Mouse (Mus musculus) kidney, postnatal 0 days (tissue): ENCODE results near the gene Sbds. TPM values are rescaled to one million over a fixed set of nuclear protein-coding genes. Genes with fewer than 3 reads are reported as not detected.

Experiments used
- ATAC-seq: fragments of 200-750 bp; cut with Nextera tagmentation; replicated peaks from 2 replicates; pipeline ENCODE4 v1.8.0; 2017; ENCODE audit warnings: low read depth, moderate number of reproducible peaks, moderate TSS enrichment, moderate library complexity; ENCODE audit not compliant: low FRiP score
- DNase-seq: peaks from one replicate; pipeline ENCODE4 v3.0.0-alpha.2; 2016; ENCODE audit warnings: low spot score
- H3K27ac ChIP-seq: fragments of 300-500 bp; sonication (generic); 2 replicates; pipeline ENCODE4 v1.5.1; 2014; ENCODE audit warnings: mild to moderate bottlenecking
- H3K27me3 ChIP-seq: fragments of 300-500 bp; sonication (generic); 2 replicates; pipeline ENCODE4 v1.6.1; 2014; ENCODE audit warnings: low read length, mixed read lengths; ENCODE audit not compliant: insufficient read depth
- H3K36me3 ChIP-seq: fragments of 300-500 bp; sonication (generic); 2 replicates; pipeline ENCODE4 v1.6.1; 2014; ENCODE audit warnings: low read length, mixed read lengths; ENCODE audit not compliant: insufficient read depth
- H3K4me1 ChIP-seq: fragments of 300-500 bp; sonication (generic); replicated peaks from 2 replicates; pipeline ENCODE4 v1.6.1; 2014; ENCODE audit warnings: antibody characterized with exemption, low read length, mixed read lengths; ENCODE audit not compliant: insufficient read depth
- H3K4me2 ChIP-seq: fragments of 300-500 bp; sonication (generic); 2 replicates; pipeline ENCODE4 v1.6.1; 2014; ENCODE audit warnings: mild to moderate bottlenecking, low read length, moderate library complexity, mixed read lengths
- H3K4me3 ChIP-seq: fragments of 300-500 bp; sonication (generic); replicated peaks from 2 replicates; pipeline ENCODE4 v1.5.1; 2014; ENCODE audit warnings: low read depth, low read length
- H3K9ac ChIP-seq: fragments of 300-500 bp; sonication (generic); 2 replicates; pipeline ENCODE4 v1.6.1; 2014; ENCODE audit warnings: low read depth, low read length
- H3K9me3 ChIP-seq: fragments of 300-500 bp; sonication (generic); replicated peaks from 2 replicates; pipeline ENCODE4 v1.6.1; 2016; ENCODE audit warnings: low read length, inconsistent platforms, mixed read lengths
- CTCF ChIP-seq: IDR thresholded peaks from 2 replicates; pipeline ENCODE4 v1.5.1; 2016; ENCODE audit warnings: antibody characterized with exemption, low read depth, mild to moderate bottlenecking, moderate library complexity
- WGBS: fragments of 180-500 bp; shearing (Covaris S2); extraction: QIAGEN DNeasy Blood & Tissue Kit; methylation state at CpG from one replicate; pipeline ENCODE4 v1.1.7; 2014; 5-methylcytosine and 5-hydroxymethylcytosine counted together
- polyA plus RNA-seq: library from polyadenylated mRNA; unstranded; fragments of >200 nt; fragmentation: Nextera tagmentation; extraction: Ambion mirVana; gene quantifications from 2 replicates; pipeline ENCODE4 v1.2.1, GENCODE M21; 2015

The Sbds gene
- polyA plus RNA-seq, 1 experiment from 2014 or later = 78.5 TPM

DNA sequence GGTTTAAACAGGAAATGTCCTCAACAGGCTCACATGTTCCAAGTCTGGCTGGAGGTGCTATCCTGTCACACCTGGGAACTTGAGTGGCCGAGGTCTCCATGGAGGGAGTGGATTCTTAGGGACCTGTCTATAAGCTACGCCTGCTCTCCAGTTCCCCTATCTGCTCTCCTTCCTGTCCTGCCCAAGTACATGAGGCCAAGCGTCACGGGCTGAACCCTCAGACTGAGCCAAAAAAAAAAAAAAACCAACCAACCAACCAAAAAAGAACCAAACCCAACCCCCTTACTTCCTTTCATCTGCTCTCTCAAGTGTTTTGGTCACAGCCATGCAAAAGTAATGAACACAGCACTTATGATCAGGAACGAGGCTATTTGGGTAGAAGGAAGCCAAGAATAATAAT lies 7.5 kb downstream of the Sbds start:
- TF ChIP-seq CTCF = no peak
- Histone ChIP-seq H3K9ac (no peak overlapping the region), H3K27me3 (no peaks in the 10 kb centered on the region), H3K9me3 (no peaks in the 10 kb centered on the region), H3K4me3 (no peak overlapping the region), H3K36me3 (peaks cover 64% of the 10 kb centered on the region), H3K27ac (no peak overlapping the region), H3K4me1 (no peaks in the 10 kb centered on the region), H3K4me2 (no peak overlapping the region)
- DNase-seq = no peak
- 77% methylated on average over 5 of the region's 5 CpGs for WGBS
- ATAC-seq = no peak

GRCm38 (mm10) chr5:130241426-130241825 lies 13.9 kb downstream of the Sbds start:
- H3K4me3 ChIP-seq = no peak overlapping the region
- TF ChIP-seq CTCF = no peak
- 85% methylated on average over 12 of the region's 12 CpGs for WGBS

DNA sequence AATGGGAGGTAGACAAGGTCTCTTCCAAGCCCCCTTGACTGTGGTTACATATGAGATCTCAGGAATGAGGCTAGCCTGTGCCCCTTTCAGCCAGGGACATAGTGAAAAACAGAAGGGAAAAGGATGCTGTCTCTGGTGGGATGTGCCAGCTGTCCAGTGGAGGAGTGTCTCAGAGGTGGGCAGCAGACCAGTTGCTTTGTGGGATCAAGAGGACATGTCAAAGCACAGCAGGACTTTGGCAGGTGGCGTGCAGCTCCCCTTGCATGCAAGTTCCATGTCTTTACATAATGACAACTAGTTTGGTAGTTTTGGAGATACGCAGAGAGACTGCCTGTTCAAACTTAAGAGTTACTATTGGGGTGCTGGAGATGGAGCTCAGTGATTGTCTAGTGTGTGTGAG lies 15.5 kb downstream of the Sbds start:
- Histone ChIP-seq H3K27ac (no peak overlapping the region), H3K4me2 (no peak overlapping the region), H3K9ac (no peak overlapping the region), H3K9me3 (no peaks in the 10 kb centered on the region), H3K4me1 (no peaks in the 10 kb centered on the region), H3K4me3 (no peak overlapping the region), H3K36me3 (peaks cover 64% of the 10 kb centered on the region), H3K27me3 (no peaks in the 10 kb centered on the region)
- DNase-seq (no peak), ATAC-seq (no peak)
- WGBS = 94% methylated on average over 2 of the region's 2 CpGs
- no peak for TF ChIP-seq CTCF

More at GRCm38 (mm10) chr5:130241426-130241825, 13.9 kb downstream of the Sbds start:
- Histone ChIP-seq H3K9ac (no peak overlapping the region), H3K36me3 (peaks cover 55% of the 10 kb centered on the region), H3K27me3 (no peaks in the 10 kb centered on the region), H3K4me1 (no peaks in the 10 kb centered on the region), H3K4me2 (no peak overlapping the region), H3K9me3 (no peaks in the 10 kb centered on the region), H3K27ac (no peak overlapping the region)
- no peak for DNase-seq
- no peak for ATAC-seq

GRCm38 (mm10) chr5:130239236-130239635 lies 16.1 kb downstream of the Sbds start:
- H3K4me1 ChIP-seq = no peaks in the 10 kb centered on the region
- peaks cover 64% of the 10 kb centered on the region for H3K36me3 ChIP-seq
- no peak for DNase-seq
- H3K4me2 ChIP-seq = no peak overlapping the region
- no peak for TF ChIP-seq CTCF
- no peak overlapping the region for H3K27ac ChIP-seq
- 78% methylated on average over 7 of the region's 7 CpGs for WGBS
- no peaks in the 10 kb centered on the region for H3K9me3 ChIP-seq
- peak; percentile 53; the same call in 1 of the 2 replicates for ATAC-seq
- H3K27me3 ChIP-seq = no peaks in the 10 kb centered on the region
- no peak overlapping the region for H3K9ac ChIP-seq
- no peak overlapping the region for H3K4me3 ChIP-seq

- H3K27ac ChIP-seq = no peak overlapping the region
- no peak overlapping the region for H3K9ac ChIP-seq
- WGBS = 96% methylated on average over 8 of the region's 8 CpGs
- no peaks in the 10 kb centered on the region for H3K27me3 ChIP-seq
- DNase-seq (no peak), ATAC-seq (no peak)
- no peaks in the 10 kb centered on the region for H3K9me3 ChIP-seq
- no peak overlapping the region for H3K4me2 ChIP-seq
- TF ChIP-seq CTCF = no peak
- no peak overlapping the region for H3K4me3 ChIP-seq
- peaks cover 79% of the 10 kb centered on the region for H3K36me3 ChIP-seq
- no peaks in the 10 kb centered on the region for H3K4me1 ChIP-seq
These were observed 19.0 kb downstream of the Sbds start for GRCm38 (mm10) chr5:130236302-130236701.

DNA sequence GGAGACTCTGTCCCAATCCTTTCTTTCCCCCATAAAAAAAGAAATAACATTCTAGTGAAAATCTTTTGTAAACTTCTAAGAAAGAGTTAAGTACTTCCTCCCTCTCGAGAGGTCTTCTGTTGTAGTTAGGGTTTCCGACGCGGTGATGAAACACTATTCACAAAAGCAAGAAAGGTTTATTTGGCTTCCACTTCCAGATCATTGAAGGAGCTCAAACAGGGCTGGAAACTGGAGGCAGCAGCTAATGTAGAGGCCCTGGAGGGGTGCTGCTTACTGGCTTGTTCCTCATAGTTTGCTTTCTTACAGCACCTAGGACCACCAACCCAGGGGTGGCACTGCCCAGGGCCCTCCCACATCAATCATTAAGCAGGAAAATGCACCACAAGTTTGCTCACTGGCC lies 27.2 kb downstream of the Sbds start:
- H3K27ac ChIP-seq = no peak overlapping the region
- DNase-seq = no peak
- TF ChIP-seq CTCF = no peak

DNA sequence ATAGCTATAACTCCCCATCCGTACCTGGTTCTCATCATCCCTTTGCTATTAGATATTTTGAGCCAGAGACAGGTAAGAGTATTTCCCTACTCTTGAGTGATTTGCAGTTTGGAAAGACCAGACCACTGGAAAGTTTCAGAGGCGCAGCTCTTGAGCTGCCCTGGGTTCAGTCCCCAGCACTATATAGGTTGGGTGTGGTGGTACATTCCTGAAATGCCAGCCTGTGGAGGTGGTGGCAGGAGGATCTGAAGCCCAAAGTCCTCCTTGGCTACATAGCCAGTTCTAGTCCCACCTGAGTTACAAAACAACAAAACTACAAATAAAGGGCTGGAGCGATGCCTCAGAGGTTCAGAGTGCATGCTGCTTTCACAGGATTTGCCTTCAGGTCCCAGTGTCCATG lies 28.5 kb downstream of the Sbds start:
- Histone ChIP-seq H3K4me1 (peaks cover 12% of the 10 kb centered on the region), H3K4me2 (no peak overlapping the region), H3K9ac (no peak overlapping the region), H3K9me3 (no peaks in the 10 kb centered on the region), H3K36me3 (peaks cover 9% of the 10 kb centered on the region), H3K27me3 (no peaks in the 10 kb centered on the region), H3K27ac (no peak overlapping the region), H3K4me3 (no peak overlapping the region)
- no peak for TF ChIP-seq CTCF
- ATAC-seq (no peak), DNase-seq (no peak)
- WGBS = 88% methylated on average over 3 of the region's 3 CpGs

More for the DNA sequence above, 27.2 kb downstream of the Sbds start:
- H3K4me1 ChIP-seq = peaks cover 10% of the 10 kb centered on the region
- no peaks in the 10 kb centered on the region for H3K9me3 ChIP-seq
- peaks cover 22% of the 10 kb centered on the region for H3K36me3 ChIP-seq
- H3K4me3 ChIP-seq = no peak overlapping the region
- ATAC-seq = no peak
- 52% methylated on average over 4 of the region's 4 CpGs for WGBS
- H3K9ac ChIP-seq = no peak overlapping the region
- no peaks in the 10 kb centered on the region for H3K27me3 ChIP-seq
- H3K4me2 ChIP-seq = no peak overlapping the region
